In the genomic region with DNA sequence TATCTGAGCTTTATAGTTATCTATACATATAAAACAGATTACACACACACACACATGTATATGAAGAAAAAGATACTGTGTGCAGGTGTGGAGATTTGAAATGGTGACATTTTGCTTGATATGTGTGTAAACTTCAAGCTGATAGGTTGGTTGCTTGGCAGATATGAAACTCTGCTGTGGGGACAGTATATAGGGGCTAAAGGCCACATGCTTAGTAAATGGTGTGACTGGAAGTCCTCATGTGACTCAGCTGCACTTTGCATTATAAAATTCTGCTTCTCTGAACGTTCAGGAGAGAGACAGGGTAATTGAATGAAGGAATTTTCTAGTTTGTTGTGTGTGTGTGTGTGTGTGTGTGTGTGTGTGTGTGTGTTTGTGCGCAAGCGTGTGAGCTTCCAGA, we compare ENCODE assay signal across 26 mouse cellular contexts.
DNase-seq lines count a peak whose midpoint lies in the region; ATAC-seq and TF ChIP-seq lines count a peak whose summit lies in the region.
"Had no signal": no experiment of that assay in that cellular context is flagged by ENCODE, and none has a peak within 500 bp of the region (broad histone marks: within the 10 kb centered on the region; RNA-seq: fewer than 3 reads in every experiment).

No protein-coding gene starts in this region.

- peak; percentile 51; the same call in 1 of the 2 replicates for ATAC-seq in liver, embryonic 16.5 days (ENCODE audit: low read depth)
- no peak for ATAC-seq in liver, embryonic 11.5 days (replicated peaks; ENCODE audit: low FRiP score)
- peak; percentile 68 for ATAC-seq in stomach, embryonic 14.5 days (ENCODE audit: insufficient number of reproducible peaks, insufficient read depth, low FRiP score, low read depth)
- ATAC-seq: forebrain, embryonic 13.5 days; inflammation-experienced regulatory T-cells, adult 6 months; midbrain, embryonic 15.5 days had no signal

- no peak for DNase-seq in gastrocnemius, adult 2 months
- DNase-seq in gastrocnemius, adult 18-20 months (ENCODE audit: low spot score) = no peak
- DNase-seq in liver, embryonic 11.5 days (ENCODE audit: low spot score) = no peak
- DNase-seq in thymus, postnatal 36 days = no peak
- DNase-seq in lung, postnatal 25 days (ENCODE audit: low spot score) = no peak
- DNase-seq: adrenal gland, adult 8-10 months; cerebellum, adult 2 months; cerebellum, postnatal 25 days; heart, postnatal 10 days; liver, embryonic 13.5 days; lung, embryonic 14.5 days; lung, postnatal 14 days; right cerebral cortex, postnatal 4 days; thymus, adult 2 months; thymus, postnatal 4 days had no signal

- no peak overlapping the region for H3K9ac ChIP-seq in liver, embryonic 16.5 days (ENCODE audit: low read depth, low read length)
- H3K9ac ChIP-seq in liver, embryonic 11.5 days (ENCODE audit: low read depth, low read length) = no peak overlapping the region
- H3K9ac ChIP-seq in stomach, embryonic 14.5 days (replicated peaks; ENCODE audit: low read depth, low read length) = no peak overlapping the region
- H3K9ac ChIP-seq: forebrain, embryonic 13.5 days; heart, embryonic 12.5 days; hindbrain, embryonic 15.5 days; limb, embryonic 13.5 days; liver, embryonic 13.5 days; lung, embryonic 14.5 days; midbrain, embryonic 15.5 days had no signal

- 57% methylated on average over 3 of the region's 3 CpGs for WGBS in liver, embryonic 16.5 days (ENCODE audit: insufficient replicate concordance)
- 79% methylated on average over 3 of the region's 3 CpGs for WGBS in liver, embryonic 11.5 days
- WGBS in stomach, embryonic 14.5 days = 88% methylated on average over 3 of the region's 3 CpGs

- H3K4me1 ChIP-seq in liver, embryonic 16.5 days (ENCODE audit: control insufficient read depth, low read depth, low read length) = no peaks in the 10 kb centered on the region
- H3K4me1 ChIP-seq in liver, embryonic 11.5 days (replicated peaks; ENCODE audit: control insufficient read depth, insufficient read depth, low read length) = no peaks in the 10 kb centered on the region
- 0 out of 2 replicates have a peak, but pooled peaks cover 3% of the 10 kb centered on the region for H3K4me1 ChIP-seq in stomach, embryonic 14.5 days (ENCODE audit: control insufficient read depth, insufficient read depth, low read length)
- H3K4me1 ChIP-seq: forebrain, embryonic 13.5 days; hindbrain, embryonic 15.5 days; limb, embryonic 13.5 days; midbrain, embryonic 10.5 days; midbrain, embryonic 15.5 days had no signal

- peak overlapping the region; percentile 80 for H3K27ac ChIP-seq in gastrocnemius, adult 2 months
- no peak overlapping the region for H3K27ac ChIP-seq in liver, embryonic 16.5 days (ENCODE audit: low read length)
- no peak overlapping the region for H3K27ac ChIP-seq in liver, embryonic 11.5 days (ENCODE audit: low read depth, low read length)
- H3K27ac ChIP-seq in stomach, embryonic 14.5 days (ENCODE audit: low read length) = peak overlapping the region; percentile 48; the same call in 1 of the 2 replicates
- H3K27ac ChIP-seq: forebrain, embryonic 13.5 days; hindbrain, embryonic 10.5 days; hindbrain, embryonic 15.5 days; limb, embryonic 13.5 days; liver, embryonic 13.5 days; midbrain, embryonic 10.5 days; midbrain, embryonic 15.5 days had no signal

- no peak overlapping the region for H3K4me2 ChIP-seq in liver, embryonic 16.5 days (ENCODE audit: low read depth, low read length)
- no peak overlapping the region for H3K4me2 ChIP-seq in liver, embryonic 11.5 days
- H3K4me2 ChIP-seq in stomach, embryonic 14.5 days (replicated peaks; ENCODE audit: low read depth, low read length) = no peak overlapping the region
- H3K4me2 ChIP-seq: forebrain, embryonic 13.5 days; heart, embryonic 12.5 days; hindbrain, embryonic 15.5 days; limb, embryonic 13.5 days; liver, embryonic 13.5 days; lung, embryonic 14.5 days; midbrain, embryonic 15.5 days had no signal

- H3K9me3 ChIP-seq in liver, embryonic 16.5 days (replicated peaks; ENCODE audit: control insufficient read depth, low read length) = no peaks in the 10 kb centered on the region
- no peaks in the 10 kb centered on the region for H3K9me3 ChIP-seq in liver, embryonic 11.5 days (ENCODE audit: control insufficient read depth, low read length)
- no peaks in the 10 kb centered on the region for H3K9me3 ChIP-seq in stomach, embryonic 14.5 days (ENCODE audit: control insufficient read depth, low read depth, low read length)
- H3K9me3 ChIP-seq: forebrain, embryonic 13.5 days; hindbrain, embryonic 10.5 days; hindbrain, embryonic 15.5 days; liver, embryonic 13.5 days; midbrain, embryonic 10.5 days; midbrain, embryonic 15.5 days had no signal

- no peaks in the 10 kb centered on the region for H3K36me3 ChIP-seq in liver, embryonic 16.5 days (ENCODE audit: control insufficient read depth, insufficient read depth)
- no peaks in the 10 kb centered on the region for H3K36me3 ChIP-seq in liver, embryonic 11.5 days (ENCODE audit: control insufficient read depth, insufficient read depth, low read length)
- no peaks in the 10 kb centered on the region for H3K36me3 ChIP-seq in stomach, embryonic 14.5 days (ENCODE audit: control insufficient read depth, insufficient read depth, low read length)
- H3K36me3 ChIP-seq: hindbrain, embryonic 10.5 days; hindbrain, embryonic 15.5 days; limb, embryonic 13.5 days; liver, embryonic 13.5 days; midbrain, embryonic 10.5 days; midbrain, embryonic 15.5 days had no signal

- H3K4me3 ChIP-seq in gastrocnemius, adult 2 months = no peak overlapping the region
- H3K4me3 ChIP-seq in liver, embryonic 16.5 days (ENCODE audit: low read depth, low read length) = no peak overlapping the region
- H3K4me3 ChIP-seq in liver, embryonic 11.5 days (ENCODE audit: low read depth, low read length) = no peak overlapping the region
- no peak overlapping the region for H3K4me3 ChIP-seq in stomach, embryonic 14.5 days (ENCODE audit: low read depth, low read length)
- H3K4me3 ChIP-seq: forebrain, embryonic 13.5 days; heart, embryonic 12.5 days; hindbrain, embryonic 10.5 days; hindbrain, embryonic 15.5 days; limb, embryonic 13.5 days; liver, embryonic 13.5 days; midbrain, embryonic 10.5 days; midbrain, embryonic 15.5 days had no signal

- no peaks in the 10 kb centered on the region for H3K27me3 ChIP-seq in liver, embryonic 16.5 days (ENCODE audit: control insufficient read depth, insufficient read depth, low read depth, low read length)
- H3K27me3 ChIP-seq in liver, embryonic 11.5 days (replicated peaks; ENCODE audit: control insufficient read depth, insufficient read depth, low read length) = no peaks in the 10 kb centered on the region
- H3K27me3 ChIP-seq in stomach, embryonic 14.5 days (ENCODE audit: control insufficient read depth, insufficient read depth, low read length) = no peaks in the 10 kb centered on the region
- H3K27me3 ChIP-seq: CH12.LX; forebrain, embryonic 13.5 days; heart, embryonic 12.5 days; hindbrain, embryonic 15.5 days; limb, embryonic 13.5 days; liver, embryonic 13.5 days; midbrain, embryonic 15.5 days had no signal

- intact Hi-C loops in gastrocnemius, adult 2 months (cut with DNase I) = no loop called here

- TF ChIP-seq CTCF in gastrocnemius, adult 2 months (IDR thresholded peaks at IDR 0.05) = no peak

Comparison
In these comparisons a context has a peak if more than half of its experiments do, and no peak if none do; other contexts are left out.
1. H3K27ac ChIP-seq: peak in gastrocnemius, adult 2 months (single experiment) and stomach, embryonic 14.5 days (single experiment); none in liver, embryonic 16.5 days (single experiment) and liver, embryonic 11.5 days (single experiment).